In genomic region chr5:137286655-137287031, GRCm38 (mm10) we compare ENCODE assay signal across 8 mouse cellular contexts. TPM values are rescaled to one million over a fixed set of nuclear protein-coding genes. Genes with fewer than 3 reads are reported as not detected.
DNase-seq lines count a peak whose midpoint lies in the region; ATAC-seq and TF ChIP-seq lines count a peak whose summit lies in the region.

No protein-coding gene starts in this region.

- CTCF ChIA-PET in Patski (lab: Charles Lee), result interaction anchor here (0.6 to 3.3 kb wide), 12 partner anchors 9 to 171 kb away, joined by 3 to 11 read pairs (median 4); partner anchors contain the start of gene Trim56

- H3K36me3 ChIP-seq in hindbrain, embryonic 16.5 days (ENCODE audit: control insufficient read depth, insufficient read depth, low read length), result no peaks in the 10 kb centered on the region

- peak; percentile 45 for ATAC-seq in Patski
- ATAC-seq in hindbrain, embryonic 16.5 days, result peak; percentile 87

- peaks cover 14% of the 10 kb centered on the region for H3K4me1 ChIP-seq in hindbrain, embryonic 16.5 days (ENCODE audit: control insufficient read depth, insufficient read depth, low read depth, low read length)

- under 1% methylated on average over 14 of the region's 16 CpGs for WGBS in hindbrain, embryonic 16.5 days

- DNase-seq in Patski (ENCODE audit: low read depth, low spot score), result no peak
- DNase-seq in cerebellum, postnatal 4 days (ENCODE audit: low spot score in 2 of 2), result peak; percentile 86 to 93
- peak; percentile 91 for DNase-seq in gastrocnemius, adult 18-20 months (ENCODE audit: low spot score)
- peak; percentile 92 to 95 for DNase-seq in left cerebral cortex, postnatal 14 days (ENCODE audit: low spot score in 2 of 2)
- DNase-seq in mesoderm, embryonic 11.5 days (ENCODE audit: low read depth, low spot score), result peak; percentile 86
- peak; percentile 89 for DNase-seq in right cerebral cortex, postnatal 25 days
- DNase-seq in urinary bladder, postnatal 36 days (ENCODE audit: low spot score in 2 of 2), result peak; percentile 79 to 89

- peak overlapping the region; percentile 93 for H3K4me2 ChIP-seq in hindbrain, embryonic 16.5 days (ENCODE audit: low read length)

- intact Hi-C loops in left cerebral cortex, postnatal 14 days (cut with DNase I), result loop anchor here (1.0 to 5.0 kb wide), 2 partner anchors 155 to 254 kb away; no protein-coding TSS in a partner anchor

- no peak for TF ChIP-seq CTCF in Patski (IDR thresholded peaks at IDR 0.05)

- peak overlapping the region; percentile 66 for H3K4me3 ChIP-seq in hindbrain, embryonic 16.5 days (ENCODE audit: low read length)

- no peaks in the 10 kb centered on the region for H3K9me3 ChIP-seq in hindbrain, embryonic 16.5 days (ENCODE audit: control insufficient read depth, low read length)

- in situ Hi-C loops in Patski (cut with MboI; ENCODE audit: low pct_unique_long_range_greater_than_20kb), result loop anchor here (5.0 kb wide), 1 partner anchor 154 kb away; no protein-coding TSS in a partner anchor

- peak overlapping the region; percentile 77 for H3K27ac ChIP-seq in hindbrain, embryonic 16.5 days (ENCODE audit: low read depth, low read length)

- peak overlapping the region; percentile 74 for H3K9ac ChIP-seq in hindbrain, embryonic 16.5 days (ENCODE audit: low read depth, low read length)

- POLR2A ChIA-PET in Patski (lab: Charles Lee), result no interaction called here

- H3K27me3 ChIP-seq in Patski, result peaks cover 7% of the 10 kb centered on the region
- H3K27me3 ChIP-seq in hindbrain, embryonic 16.5 days (replicated peaks; ENCODE audit: control insufficient read depth, insufficient read depth, low read length), result peaks cover 11% of the 10 kb centered on the region

RNA-seq across cellular contexts. Expression of gene Ache, which starts 0.7 kb away (rescaled TPM):
- 1.8 TPM for polyA plus RNA-seq in Patski (2021)
- 10 to 100 TPM; 25.0 to 27.7 TPM for total RNA-seq in gastrocnemius, adult 18-20 months (2021)
- polyA plus RNA-seq in hindbrain, embryonic 16.5 days (2015; fragmentation: Nextera tagmentation; extraction: Ambion mirVana), result 86.8 and 102 TPM in 2 replicates
- 10 to 100 TPM; 68.4 to 81.1 TPM for total RNA-seq in left cerebral cortex, postnatal 14 days (2021)

RNA-seq across cellular contexts. Expression of gene Ufsp1, which starts 7.8 kb away (rescaled TPM):
- polyA plus RNA-seq in Patski (2021), result 13.0 TPM
- total RNA-seq in gastrocnemius, adult 18-20 months (2021), result 10 to 100 TPM; 19.1 to 20.8 TPM
- polyA plus RNA-seq in hindbrain, embryonic 16.5 days (2015; fragmentation: Nextera tagmentation; extraction: Ambion mirVana), result 25.5 and 29.6 TPM in 2 replicates
- 10 to 100 TPM; 16.4 to 17.1 TPM for total RNA-seq in left cerebral cortex, postnatal 14 days (2021)

RNA-seq across cellular contexts. Expression of gene Srrt, which starts 20.8 kb away (rescaled TPM):
- 268 TPM for polyA plus RNA-seq in Patski (2021)
- total RNA-seq in gastrocnemius, adult 18-20 months (2021), result 10 to 100 TPM; 29.6 to 40.8 TPM
- polyA plus RNA-seq in hindbrain, embryonic 16.5 days (2015; fragmentation: Nextera tagmentation; extraction: Ambion mirVana), result 88.1 and 100 TPM in 2 replicates
- 100 to 1,000 TPM; 167 to 176 TPM for total RNA-seq in left cerebral cortex, postnatal 14 days (2021)

RNA-seq across cellular contexts. Expression of gene Trip6, which starts 27.6 kb away (rescaled TPM):
- polyA plus RNA-seq in Patski (2021), result 155 TPM
- 1 to 10 TPM; 2.2 to 4.4 TPM for total RNA-seq in gastrocnemius, adult 18-20 months (2021)
- polyA plus RNA-seq in hindbrain, embryonic 16.5 days (2015; fragmentation: Nextera tagmentation; extraction: Ambion mirVana), result 13.2 and 17.3 TPM in 2 replicates
- 1 to 10 TPM; 3.5 to 3.9 TPM for total RNA-seq in left cerebral cortex, postnatal 14 days (2021)

RNA-seq across cellular contexts. Expression of gene Slc12a9, which starts 46.8 kb away (rescaled TPM):
- polyA plus RNA-seq in Patski (2021), result 27.5 TPM
- 1 to 10 TPM; 2.0 to 2.2 TPM for total RNA-seq in gastrocnemius, adult 18-20 months (2021)
- 24.5 and 26.7 TPM in 2 replicates for polyA plus RNA-seq in hindbrain, embryonic 16.5 days (2015; fragmentation: Nextera tagmentation; extraction: Ambion mirVana)
- total RNA-seq in left cerebral cortex, postnatal 14 days (2021), result 10 to 100 TPM; 23.7 to 28.0 TPM

Comparison
In these comparisons a context has a peak if more than half of its experiments do, and no peak if none do; other contexts are left out.
1. RNA of gene Srrt, which starts 20.8 kb away (total RNA-seq): 167 to 176 TPM in left cerebral cortex, postnatal 14 days; 29.6 to 40.8 TPM in gastrocnemius, adult 18-20 months; every median in the first group is over 4 times any median in the second.